Mouse (Mus musculus) kidney, adult 2 months (tissue): ENCODE measurements at regions not wholly inside any gene's neighbourhood (a gene's known extent, or its start where the extent isn't known, plus 50 kb on each side); places are given as distances from the start of the nearest gene placed in this dataset.

ENCODE experiments used
- DNase-seq: peaks from one replicate; pipeline ENCODE4 v3.0.0; 2021
- H3K27ac ChIP-seq: fragments of 200-500 bp; 2 replicates; pipeline ENCODE4 v1.5.1; 2012; ENCODE audit warnings: low read depth, low read length, control low read depth, inconsistent platforms; ENCODE audit not compliant: insufficient read depth
- H3K27me3 ChIP-seq: fragments of 200-500 bp; replicated peaks from 2 replicates; pipeline ENCODE4 v1.6.1; 2012; ENCODE audit warnings: mild to moderate bottlenecking, moderate library complexity, low read length, inconsistent platforms; ENCODE audit not compliant: control insufficient read depth, insufficient read depth
- H3K36me3 ChIP-seq: fragments of 200-500 bp; 2 replicates; pipeline ENCODE4 v1.6.1; 2012; ENCODE audit warnings: mild to moderate bottlenecking, moderate library complexity, low read length, inconsistent platforms; ENCODE audit not compliant: control insufficient read depth, insufficient read depth
- H3K4me1 ChIP-seq: fragments of 200-500 bp; 2 replicates; pipeline ENCODE4 v1.6.1; 2011; ENCODE audit warnings: low read length; ENCODE audit not compliant: control insufficient read depth, insufficient read depth
- H3K4me3 ChIP-seq: fragments of 200-500 bp; 2 replicates; pipeline ENCODE4 v1.5.1; 2011; ENCODE audit warnings: mild to moderate bottlenecking, low read depth, low read length, control low read depth; ENCODE audit not compliant: insufficient read depth
- CTCF ChIP-seq: fragments of 200-500 bp; conservative IDR thresholded peaks from 2 replicates; pipeline ENCODE4 v1.5.1; 2011; ENCODE audit warnings: low read depth, mild to moderate bottlenecking, control low read depth, low read length, moderate library complexity, mixed read lengths; ENCODE audit not compliant: insufficient read depth, insufficient read length
- POLR2A ChIP-seq: fragments of 200-500 bp; IDR thresholded peaks from one replicate; pipeline ENCODE4 v1.6.1; 2011; ENCODE audit warnings: low read depth, low read length, control low read depth
- WGBS: fragments of 180-500 bp; shearing (Covaris S2); methylation state at CpG from one replicate; pipeline ENCODE4 v1.1.7; 2018; 5-methylcytosine and 5-hydroxymethylcytosine counted together

DNA sequence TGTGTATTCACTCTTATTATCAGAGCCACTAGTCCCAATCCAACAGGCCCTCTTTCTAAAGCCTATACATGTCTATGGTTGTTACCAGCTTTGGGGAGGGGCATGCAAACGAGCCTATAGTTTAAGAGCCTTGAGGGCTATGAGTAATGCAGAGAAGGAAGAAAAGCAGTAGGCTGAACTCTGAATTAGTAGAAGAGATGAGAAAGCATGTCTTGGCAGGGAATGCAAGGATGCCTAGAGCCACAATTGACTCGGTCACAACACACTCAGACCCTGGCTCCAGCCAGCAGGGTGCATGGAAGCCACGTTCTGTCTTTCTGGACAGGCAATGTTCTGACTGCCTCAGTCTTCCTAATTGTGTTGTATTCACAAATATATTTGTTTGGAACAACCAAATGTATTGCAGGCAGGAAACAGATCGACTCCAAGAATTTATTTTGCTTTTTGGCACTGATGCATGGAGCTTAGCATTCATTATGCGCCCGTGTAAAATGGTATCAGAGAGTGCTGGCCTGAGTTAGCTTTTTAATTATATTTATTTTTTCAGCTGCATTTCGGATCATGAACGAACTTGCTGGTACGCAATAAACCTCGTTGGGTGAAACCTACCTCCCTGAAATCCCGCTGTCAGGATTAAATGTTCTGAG is 110.2 kb downstream of the Rybp start:
- no peak overlapping the region for H3K4me3 ChIP-seq
- 67% methylated on average over 11 of the region's 11 CpGs for WGBS
- DNase-seq = no peak
- peaks cover 6% of the 10 kb centered on the region; the same call in 1 of the 2 replicates for H3K4me1 ChIP-seq
- no peaks in the 10 kb centered on the region for H3K36me3 ChIP-seq
- TF ChIP-seq POLR2A (no peak), CTCF (no peak)
- H3K27me3 ChIP-seq = no peaks in the 10 kb centered on the region
- H3K27ac ChIP-seq = no peak overlapping the region

DNA sequence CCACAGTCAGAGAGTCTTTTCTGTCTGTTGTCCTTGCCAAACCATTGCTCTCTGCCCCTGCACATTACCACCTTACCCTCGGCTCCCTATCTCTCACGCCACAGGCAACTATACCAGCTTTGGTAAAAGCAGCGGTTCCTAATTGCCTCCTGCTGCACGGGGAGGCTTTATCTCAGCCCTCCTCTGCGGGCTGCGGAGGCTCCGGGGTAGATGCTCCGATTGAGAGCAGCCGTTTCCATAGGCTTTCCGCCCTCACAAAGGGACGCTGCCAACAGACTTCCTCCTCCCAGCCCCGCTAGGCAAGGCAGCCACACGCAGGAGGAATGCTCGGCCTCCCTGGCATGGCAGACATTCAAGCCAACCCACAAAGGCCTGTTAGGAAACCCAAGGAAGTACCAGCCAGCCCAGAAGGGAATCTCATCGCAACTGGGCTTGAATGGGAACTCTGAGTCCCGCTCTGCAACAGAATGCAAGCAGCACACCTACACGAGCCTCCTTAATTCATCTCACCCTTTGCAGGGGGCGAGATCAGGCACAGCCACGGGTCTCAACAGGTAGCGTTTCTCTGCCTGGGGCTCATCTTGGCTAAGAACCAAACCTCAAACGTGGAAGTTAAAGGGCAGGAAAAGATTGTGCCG is 116.5 kb downstream of the Rybp start:
- H3K27ac ChIP-seq = no peak overlapping the region

DNA sequence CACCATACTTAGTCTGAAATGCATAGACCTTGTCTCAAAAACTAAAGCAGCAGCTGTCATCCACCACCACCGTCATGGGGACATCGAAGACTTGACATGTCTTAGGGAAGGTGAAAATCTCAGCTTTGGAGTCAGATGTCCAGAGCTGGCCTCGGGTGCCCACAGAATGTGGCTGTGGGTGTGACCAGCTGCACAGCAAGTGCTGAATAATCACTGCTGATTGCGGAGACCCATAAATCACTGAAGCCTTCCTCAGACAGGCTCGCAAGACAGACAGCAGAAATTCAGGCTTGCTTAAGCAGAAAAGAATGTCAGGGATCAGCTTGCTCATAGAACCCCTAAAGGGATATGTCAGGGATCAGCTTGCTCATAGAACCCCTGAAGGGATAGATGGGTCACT is 120.0 kb downstream of the Rybp start:
- no peak for TF ChIP-seq POLR2A
- no peak for TF ChIP-seq CTCF
- whole genome bisulfite sequencing = 61% methylated on average over 5 of the region's 5 CpGs
- DNase-seq = no peak
- Histone ChIP-seq H3K4me1 (0 out of 2 replicates have a peak, but pooled peaks cover 3% of the 10 kb centered on the region), H3K4me3 (no peak overlapping the region), H3K36me3 (no peaks in the 10 kb centered on the region), H3K27ac (no peak overlapping the region), H3K27me3 (no peaks in the 10 kb centered on the region)

More for the DNA sequence above, 116.5 kb downstream of the Rybp start:
- no peaks in the 10 kb centered on the region for H3K4me1 ChIP-seq
- 20% methylated on average over 22 of the region's 22 CpGs for WGBS
- H3K36me3 ChIP-seq = no peaks in the 10 kb centered on the region
- no peak overlapping the region for H3K4me3 ChIP-seq
- DNase-seq = peak; percentile 43
- TF ChIP-seq CTCF (no peak), POLR2A (no peak)
- H3K27me3 ChIP-seq = no peaks in the 10 kb centered on the region

DNA sequence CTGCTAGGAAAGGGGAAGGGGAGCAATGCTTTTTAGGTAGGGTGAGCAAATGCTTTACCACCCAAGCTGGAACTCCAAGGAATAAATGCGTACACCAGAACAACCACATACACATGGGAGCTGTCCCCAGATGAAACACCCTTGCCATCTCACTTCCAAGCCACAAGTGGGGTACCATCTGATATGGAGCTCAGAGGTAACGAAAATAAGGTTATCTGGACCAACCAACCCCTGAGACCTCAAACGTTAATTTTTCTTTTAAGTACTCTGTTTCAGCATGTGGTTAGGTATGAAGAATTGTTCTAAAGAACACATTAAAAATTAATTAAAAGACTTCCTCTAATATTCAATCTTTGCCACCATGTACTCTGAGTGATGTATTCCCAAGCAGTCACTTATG is 121.5 kb downstream of the Rybp start:
- Histone ChIP-seq H3K27me3 (no peaks in the 10 kb centered on the region), H3K36me3 (no peaks in the 10 kb centered on the region), H3K27ac (no peak overlapping the region), H3K4me3 (no peak overlapping the region), H3K4me1 (0 out of 2 replicates have a peak, but pooled peaks cover 3% of the 10 kb centered on the region)
- DNase-seq = no peak
- WGBS = 95% methylated on average over 3 of the region's 3 CpGs
- no peak for TF ChIP-seq CTCF

DNA sequence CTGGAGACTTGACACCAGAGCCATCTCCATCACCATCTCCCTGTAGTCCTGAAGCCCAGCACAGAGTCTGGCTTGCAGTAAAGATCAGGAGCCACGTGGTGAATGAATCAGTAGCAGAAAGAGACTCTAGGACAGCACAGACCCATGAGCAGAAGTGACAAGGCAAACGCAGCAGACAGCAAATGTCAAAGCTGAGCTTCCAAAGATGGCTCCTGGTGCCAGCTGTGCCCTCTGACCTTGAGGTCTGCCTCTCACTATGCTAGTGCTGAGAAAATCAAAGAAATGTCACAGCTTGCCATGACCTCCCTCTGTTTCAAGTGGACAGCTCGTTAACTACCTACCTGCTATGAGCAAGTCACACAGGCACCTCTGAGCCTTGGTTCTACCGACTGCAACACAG is 123.1 kb downstream of the Rybp start:
- Histone ChIP-seq H3K4me1 (0 out of 2 replicates have a peak, but pooled peaks cover 3% of the 10 kb centered on the region), H3K27me3 (no peaks in the 10 kb centered on the region), H3K27ac (no peak overlapping the region), H3K4me3 (no peak overlapping the region), H3K36me3 (no peaks in the 10 kb centered on the region)
- DNase-seq = no peak
- 74% methylated on average over 4 of the region's 4 CpGs for WGBS
- TF ChIP-seq CTCF (no peak), POLR2A (no peak)

DNA sequence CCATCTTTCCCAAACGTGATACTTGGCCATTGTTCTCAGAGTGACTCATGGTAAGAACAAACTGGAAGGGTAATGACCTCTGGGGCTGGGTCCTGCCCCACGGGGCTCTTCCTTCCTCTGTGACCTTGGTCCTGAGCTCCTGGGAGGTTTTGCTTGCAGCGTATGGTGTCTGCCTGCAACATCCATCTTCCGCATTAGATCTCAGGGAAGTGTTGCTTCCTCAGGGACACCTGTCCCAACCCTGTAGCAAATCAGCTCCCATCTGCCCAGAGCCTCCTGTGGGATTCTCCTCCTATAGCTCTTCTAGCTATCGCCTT is 123.5 kb downstream of the Rybp start:
- no peak for DNase-seq
- Histone ChIP-seq H3K36me3 (no peaks in the 10 kb centered on the region), H3K4me3 (no peak overlapping the region), H3K4me1 (0 out of 2 replicates have a peak, but pooled peaks cover 3% of the 10 kb centered on the region), H3K27ac (no peak overlapping the region), H3K27me3 (no peaks in the 10 kb centered on the region)
- WGBS = 56% methylated on average over 5 of the region's 5 CpGs
- TF ChIP-seq CTCF (no peak), POLR2A (no peak)

DNA sequence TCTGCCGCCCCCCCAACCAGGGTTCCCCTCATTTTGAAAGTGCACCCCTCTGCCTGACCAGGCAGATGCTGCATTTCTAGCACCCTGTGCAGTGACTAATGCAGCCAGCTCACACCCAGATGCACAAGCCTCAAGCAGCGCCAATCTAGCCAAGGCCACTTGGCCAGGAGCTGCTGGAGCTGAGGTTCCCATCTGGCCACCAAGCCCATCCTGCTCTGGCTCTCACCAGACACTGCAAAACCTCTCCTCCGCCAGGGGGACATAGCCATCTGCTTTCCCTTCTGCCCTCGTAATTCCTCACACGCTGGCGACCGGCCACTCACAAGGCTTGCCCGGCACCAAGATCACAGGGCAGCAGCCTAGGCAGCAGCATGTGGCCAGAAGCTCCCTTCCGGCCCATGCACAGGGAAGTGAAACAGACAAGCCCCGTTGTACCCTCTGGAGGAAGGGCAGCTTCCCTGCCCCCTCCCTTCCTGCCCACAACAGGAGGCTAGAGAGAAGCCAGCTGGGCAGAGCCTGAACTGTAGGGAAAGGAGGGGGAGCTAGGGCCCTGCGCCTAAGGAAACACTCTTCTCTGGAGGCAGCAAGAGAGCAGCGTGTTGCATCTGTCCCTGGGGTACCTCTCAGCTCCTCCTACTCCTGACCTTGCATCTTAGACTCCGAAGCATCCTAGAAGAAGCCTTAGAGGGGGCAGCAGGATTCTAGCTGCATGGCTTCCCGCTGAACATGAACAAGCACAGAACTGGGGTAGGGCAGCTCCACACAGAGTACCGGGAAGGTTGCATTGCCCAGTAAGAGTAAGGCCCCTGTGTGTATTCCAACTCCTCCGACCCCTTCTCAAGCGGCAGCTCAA is 124.1 kb downstream of the Rybp start:
- 0 out of 2 replicates have a peak, but pooled peaks cover 3% of the 10 kb centered on the region for H3K4me1 ChIP-seq
- no peak overlapping the region for H3K27ac ChIP-seq
- no peak overlapping the region for H3K4me3 ChIP-seq
- TF ChIP-seq POLR2A = no peak
- TF ChIP-seq CTCF = peak; percentile 61
- H3K27me3 ChIP-seq = no peaks in the 10 kb centered on the region
- peak; percentile 80 for DNase-seq
- no peaks in the 10 kb centered on the region for H3K36me3 ChIP-seq
- WGBS = 31% methylated on average over 17 of the region's 17 CpGs
